Mouse (Mus musculus) frontal cortex, postnatal 14 days (tissue): ENCODE measurements around the gene Cdk12.
"Not testable (repeated sequence)": the region's sequence is repeated elsewhere in the genome, so short reads cannot be mapped to it uniquely, and the experiment has no call there.

Experiments used
- DNase-seq, 2 experiments: peaks; one replicate each; pipeline ENCODE4 v3.0.0; 2022; ENCODE audit warnings: low spot score in 2 of 2

The Cdk12 gene

GRCm38 (mm10) chr11:98202641-98203350, at the start of gene Cdk12:
Gene Cdk12 (plus strand): TSS chr11:98203059.
- peak; percentile 92 to 96 for DNase-seq

GRCm38 (mm10) chr11:98155094-98155493, 47.8 kb upstream of the Cdk12 start:
- DNase-seq = no peak

GRCm38 (mm10) chr11:98168400-98168799, 34.5 kb upstream of the Cdk12 start:
- no peak for DNase-seq

- not testable (repeated sequence) for DNase-seq
These were observed 20.7 kb upstream of the Cdk12 start for GRCm38 (mm10) chr11:98182149-98182548.

GRCm38 (mm10) chr11:98187640-98188395, 15.0 kb upstream of the Cdk12 start:
- no peak for DNase-seq

- DNase-seq = no peak
These were observed 12.0 kb upstream of the Cdk12 start for GRCm38 (mm10) chr11:98190820-98191219.

GRCm38 (mm10) chr11:98192901-98193805, 9.7 kb upstream of the Cdk12 start, which contains the start of gene Med1:
Gene Med1 (minus strand): TSS chr11:98193293.
- DNase-seq = peak; percentile 86 to 89

GRCm38 (mm10) chr11:98201791-98202640, 843 bp upstream of the Cdk12 start:
- peak in 1 of 2 experiments; percentile 16 for DNase-seq

- DNase-seq = peak; percentile 37 to 45
These were observed 572 bp downstream of the Cdk12 start for GRCm38 (mm10) chr11:98203351-98203911.

GRCm38 (mm10) chr11:98203931-98204421, 1.1 kb downstream of the Cdk12 start:
- DNase-seq = no peak

- no peak for DNase-seq
These were observed 2.6 kb downstream of the Cdk12 start for GRCm38 (mm10) chr11:98205463-98205862.

- DNase-seq = not testable (repeated sequence)
These were observed 3.4 kb downstream of the Cdk12 start for GRCm38 (mm10) chr11:98206281-98206680.

GRCm38 (mm10) chr11:98209661-98210060, 6.8 kb downstream of the Cdk12 start:
- not testable (repeated sequence) for DNase-seq

GRCm38 (mm10) chr11:98213311-98213710, 10.5 kb downstream of the Cdk12 start:
- DNase-seq = no peak

GRCm38 (mm10) chr11:98226349-98226748, 23.5 kb downstream of the Cdk12 start:
- DNase-seq = no peak

GRCm38 (mm10) chr11:98238416-98238815, 35.6 kb downstream of the Cdk12 start:
- no peak for DNase-seq

GRCm38 (mm10) chr11:98238995-98239394, 36.1 kb downstream of the Cdk12 start:
- no peak for DNase-seq

GRCm38 (mm10) chr11:98242910-98243309, 40.1 kb downstream of the Cdk12 start:
- not testable (repeated sequence) for DNase-seq

GRCm38 (mm10) chr11:98244415-98244814, 41.6 kb downstream of the Cdk12 start:
- DNase-seq = no peak

GRCm38 (mm10) chr11:98247325-98247724, 44.5 kb downstream of the Cdk12 start:
- DNase-seq = no peak
